Mouse (Mus musculus): Measurements from ENCODE around the gene Iqsec1. TPM values are rescaled to one million over a fixed set of nuclear protein-coding genes. Genes with fewer than 3 reads are reported as not detected.
A peak's percentile ranks its signal among the peaks of the same experiment; 100 is the strongest.

Gene Iqsec1
- total and polyA plus RNA-seq, 3 experiments = 2.0 to 48.2 (median 39.2) TPM

DNA sequence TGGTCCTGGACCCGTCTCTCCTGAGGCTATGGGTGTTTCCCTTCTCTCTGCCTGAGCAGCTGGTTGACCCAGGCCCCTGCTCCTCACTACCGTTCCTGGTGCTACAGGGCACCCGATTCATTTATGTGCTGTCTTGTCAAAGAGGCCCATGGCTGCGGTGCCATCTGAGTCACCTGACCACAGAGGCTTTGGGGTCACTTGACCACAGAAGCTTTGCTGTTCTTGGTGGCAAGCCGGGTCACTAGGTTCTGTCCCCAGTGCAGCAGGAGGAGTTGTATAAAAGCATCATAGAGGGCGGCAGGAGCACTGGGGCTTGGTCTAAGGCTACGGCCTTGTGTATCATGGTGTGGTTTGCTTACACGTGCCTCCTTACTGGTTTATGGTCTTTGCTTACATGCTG lies 375.2 kb downstream of the Iqsec1 start:
- H3K9me3 ChIP-seq (replicated peaks) = no peaks in the 10 kb centered on the region
- H3K4me3 ChIP-seq (ENCODE audit: low read depth, low read length) = no peak overlapping the region
- H3K27me3 ChIP-seq (ENCODE audit: insufficient read depth, low read length) = 0 out of 2 replicates have a peak, but pooled peaks cover 3% of the 10 kb centered on the region
- peaks cover 93% of the 10 kb centered on the region for H3K4me1 ChIP-seq (ENCODE audit: insufficient read depth, low read depth, low read length)
- no peak for DNase-seq (ENCODE audit: low spot score)
- TF ChIP-seq GATA2 (IDR thresholded peaks at IDR 0.05; ENCODE audit: borderline replicate concordance, low read depth, low read length) = no peak
- no peak for TF ChIP-seq TAL1 (conservative IDR thresholded peaks at IDR 0.05; ENCODE audit: low read depth, low read length)
- TF ChIP-seq POLR2AphosphoS5 (IDR thresholded peaks at IDR 0.05; ENCODE audit: insufficient replicate concordance, low read depth, low read length) = no peak
- no peak for TF ChIP-seq CTCF (IDR thresholded peaks at IDR 0.05; ENCODE audit: low read depth, low read length)
- TF ChIP-seq GATA1 (IDR thresholded peaks at IDR 0.05; ENCODE audit: borderline replicate concordance, low read length) = no peak
- H3K36me3 ChIP-seq (replicated peaks) = peaks cover 62% of the 10 kb centered on the region
- no peak for ATAC-seq (ENCODE audit: extremely low read depth, insufficient number of reproducible peaks, low FRiP score, poor library complexity, severe bottlenecking)

- Histone ChIP-seq H3K9me3 (replicated peaks) (no peaks in the 10 kb centered on the region), H3K4me1 (ENCODE audit: insufficient read depth, low read depth, low read length) (peaks cover 90% of the 10 kb centered on the region), H3K27me3 (ENCODE audit: insufficient read depth, low read length) (0 out of 2 replicates have a peak, but pooled peaks cover 3% of the 10 kb centered on the region), H3K4me3 (ENCODE audit: low read depth, low read length) (no peak overlapping the region), H3K36me3 (replicated peaks) (peaks cover 39% of the 10 kb centered on the region)
- DNase-seq (ENCODE audit: low spot score) = no peak
- TF ChIP-seq GATA1 (IDR thresholded peaks at IDR 0.05; ENCODE audit: borderline replicate concordance, low read length) (no peak), CTCF (IDR thresholded peaks at IDR 0.05; ENCODE audit: low read depth, low read length) (no peak), TAL1 (conservative IDR thresholded peaks at IDR 0.05; ENCODE audit: low read depth, low read length) (no peak), GATA2 (IDR thresholded peaks at IDR 0.05; ENCODE audit: borderline replicate concordance, low read depth, low read length) (no peak), POLR2AphosphoS5 (IDR thresholded peaks at IDR 0.05; ENCODE audit: insufficient replicate concordance, low read depth, low read length) (no peak)
- ATAC-seq (ENCODE audit: extremely low read depth, insufficient number of reproducible peaks, low FRiP score, poor library complexity, severe bottlenecking) = no peak
Measured at GRCm38 (mm10) chr6:90610248-90610647, 378.2 kb downstream of the Iqsec1 start.

- peak; percentile 63 for ATAC-seq (ENCODE audit: extremely low read depth, insufficient number of reproducible peaks, low FRiP score, poor library complexity, severe bottlenecking)
- peaks cover 20% of the 10 kb centered on the region for H3K36me3 ChIP-seq (replicated peaks)
- TF ChIP-seq CTCF (IDR thresholded peaks at IDR 0.05; ENCODE audit: low read depth, low read length) (peak; percentile 79), GATA2 (IDR thresholded peaks at IDR 0.05; ENCODE audit: borderline replicate concordance, low read depth, low read length) (no peak), GATA1 (IDR thresholded peaks at IDR 0.05; ENCODE audit: borderline replicate concordance, low read length) (no peak), POLR2AphosphoS5 (IDR thresholded peaks at IDR 0.05; ENCODE audit: insufficient replicate concordance, low read depth, low read length) (no peak), TAL1 (conservative IDR thresholded peaks at IDR 0.05; ENCODE audit: low read depth, low read length) (no peak)
- peaks cover 87% of the 10 kb centered on the region for H3K4me1 ChIP-seq (ENCODE audit: insufficient read depth, low read depth, low read length)
- no peaks in the 10 kb centered on the region for H3K9me3 ChIP-seq (replicated peaks)
- no peak overlapping the region; the same call in 1 of the 2 replicates for H3K4me3 ChIP-seq (ENCODE audit: low read depth, low read length)
- peak; percentile 73 for DNase-seq (ENCODE audit: low spot score)
- H3K27me3 ChIP-seq (ENCODE audit: insufficient read depth, low read length) = peaks cover 10% of the 10 kb centered on the region
Measured at GRCm38 (mm10) chr6:90608186-90608585, 380.3 kb downstream of the Iqsec1 start.

GRCm38 (mm10) chr6:90607196-90607595 lies 381.3 kb downstream of the Iqsec1 start:
- H3K4me1 ChIP-seq (ENCODE audit: insufficient read depth, low read depth, low read length) = peaks cover 81% of the 10 kb centered on the region
- peaks cover 11% of the 10 kb centered on the region for H3K36me3 ChIP-seq (replicated peaks)

DNA sequence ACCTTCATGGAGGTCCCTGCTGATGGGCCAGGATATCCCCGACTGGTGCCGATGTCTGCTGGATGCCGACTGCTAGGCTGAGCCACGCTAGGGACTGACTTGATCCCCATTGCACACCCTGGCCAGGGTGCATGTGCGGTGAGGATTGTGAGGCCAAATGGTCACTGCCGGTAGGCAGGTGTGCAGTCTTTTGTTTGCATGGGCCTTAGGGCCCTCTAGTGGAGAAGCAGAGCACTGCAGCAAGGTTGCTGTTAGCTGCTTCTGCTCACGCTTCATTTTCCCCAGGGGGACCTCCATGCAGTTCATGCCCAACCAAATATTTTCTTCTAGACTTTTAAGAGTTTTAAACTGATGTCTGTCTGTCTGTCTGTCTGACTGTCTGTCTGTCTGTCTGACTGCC lies 381.9 kb downstream of the Iqsec1 start:
- Histone ChIP-seq H3K9me3 (replicated peaks) (no peaks in the 10 kb centered on the region), H3K4me1 (ENCODE audit: insufficient read depth, low read depth, low read length) (peaks cover 75% of the 10 kb centered on the region), H3K27me3 (ENCODE audit: insufficient read depth, low read length) (peaks cover 24% of the 10 kb centered on the region), H3K4me3 (ENCODE audit: low read depth, low read length) (no peak overlapping the region; the same call in 1 of the 2 replicates), H3K36me3 (replicated peaks) (peaks cover 5% of the 10 kb centered on the region)
- no peak for TF ChIP-seq GATA1 (IDR thresholded peaks at IDR 0.05; ENCODE audit: borderline replicate concordance, low read length)
- TF ChIP-seq TAL1 (conservative IDR thresholded peaks at IDR 0.05; ENCODE audit: low read depth, low read length) = no peak
- peak; percentile 97 for TF ChIP-seq CTCF (IDR thresholded peaks at IDR 0.05; ENCODE audit: low read depth, low read length)
- no peak for TF ChIP-seq GATA2 (IDR thresholded peaks at IDR 0.05; ENCODE audit: borderline replicate concordance, low read depth, low read length)
- no peak for TF ChIP-seq POLR2AphosphoS5 (IDR thresholded peaks at IDR 0.05; ENCODE audit: insufficient replicate concordance, low read depth, low read length)
- ATAC-seq (ENCODE audit: extremely low read depth, insufficient number of reproducible peaks, low FRiP score, poor library complexity, severe bottlenecking) (no peak), DNase-seq (ENCODE audit: low spot score) (peak; percentile 44)

More at GRCm38 (mm10) chr6:90607196-90607595, 381.3 kb downstream of the Iqsec1 start:
- TF ChIP-seq GATA2 (IDR thresholded peaks at IDR 0.05; ENCODE audit: borderline replicate concordance, low read depth, low read length) (no peak), CTCF (IDR thresholded peaks at IDR 0.05; ENCODE audit: low read depth, low read length) (peak; percentile 68)
- ATAC-seq (ENCODE audit: extremely low read depth, insufficient number of reproducible peaks, low FRiP score, poor library complexity, severe bottlenecking) (no peak), DNase-seq (ENCODE audit: low spot score) (peak; percentile 65)
- Histone ChIP-seq H3K27me3 (ENCODE audit: insufficient read depth, low read length) (peaks cover 20% of the 10 kb centered on the region), H3K4me3 (ENCODE audit: low read depth, low read length) (no peak overlapping the region), H3K9me3 (replicated peaks) (no peaks in the 10 kb centered on the region)

Other genes with a start within 250 kb of the Iqsec1 start
- gene Nup210, start 128.1 kb upstream of the Iqsec1 start, total RNA-seq (2014; fragmentation: Nextera tagmentation) = 97.7 and 114 TPM in 2 replicates
- 29.7 and 34.6 TPM in 2 replicates for gene Nup210, start 128.1 kb upstream of the Iqsec1 start, total RNA-seq (2017)
- gene Nup210, start 128.1 kb upstream of the Iqsec1 start, polyA plus RNA-seq (2012) = 44.3 and 90.0 TPM in 2 replicates
- 1.4 and 2.9 TPM in 2 replicates for gene Hdac11, start 168.0 kb upstream of the Iqsec1 start, total RNA-seq (2014; fragmentation: Nextera tagmentation)
- gene Hdac11, start 168.0 kb upstream of the Iqsec1 start, total RNA-seq (2017) = 0.52 and 1.4 TPM in 2 replicates
- 0.54 and 0.74 TPM in 2 replicates for gene Hdac11, start 168.0 kb upstream of the Iqsec1 start, polyA plus RNA-seq (2012)
- not detected in 2 replicates for gene Fbln2, start 223.8 kb upstream of the Iqsec1 start, total RNA-seq (2014; fragmentation: Nextera tagmentation)
- gene Fbln2, start 223.8 kb upstream of the Iqsec1 start, total RNA-seq (2017) = 0.17 and 0.27 TPM in 2 replicates
- not detected in 2 replicates for gene Fbln2, start 223.8 kb upstream of the Iqsec1 start, polyA plus RNA-seq (2012)